8 mouse cellular contexts compared by ENCODE assay signal in genomic region chr4:136526412-136526811, GRCm38 (mm10). TPM values are rescaled to one million over a fixed set of nuclear protein-coding genes. Genes with fewer than 3 reads are reported as not detected.
DNase-seq lines count a peak whose midpoint lies in the region; ATAC-seq and TF ChIP-seq lines count a peak whose summit lies in the region.

No protein-coding gene starts in this region.

- H3K4me3 ChIP-seq in forebrain, embryonic 10.5 days: no peak overlapping the region
- H3K4me3 ChIP-seq in forebrain, embryonic 12.5 days (replicated peaks): no peak overlapping the region
- H3K4me3 ChIP-seq in ES-E14 (ENCODE audit: insufficient read depth in 1 of 2, low read depth in 1 of 2, low read length in 2 of 2, poor library complexity in 1 of 2, severe bottlenecking in 1 of 2): no peak overlapping the region
- no peak overlapping the region for H3K4me3 ChIP-seq in kidney, embryonic 14.5 days (ENCODE audit: low read length)
- no peak overlapping the region for H3K4me3 ChIP-seq in lung, embryonic 14.5 days (ENCODE audit: low read depth, low read length)

- ATAC-seq in forebrain, embryonic 12.5 days (ENCODE audit: low FRiP score): no peak
- ATAC-seq in kidney, embryonic 14.5 days (ENCODE audit: low FRiP score, low TSS enrichment): peak; percentile 68; the same call in 1 of the 2 replicates
- ATAC-seq in lung, embryonic 14.5 days (ENCODE audit: insufficient read depth): peak; percentile 65

- WGBS in forebrain, embryonic 10.5 days: 26% methylated on average over 4 of the region's 4 CpGs
- WGBS in forebrain, embryonic 12.5 days: 21% methylated on average over 4 of the region's 4 CpGs
- WGBS in kidney, embryonic 14.5 days: 18% methylated on average over 4 of the region's 4 CpGs
- 19% methylated on average over 4 of the region's 4 CpGs for WGBS in lung, embryonic 14.5 days

- peak; percentile 68 for TF ChIP-seq CTCF in lung, embryonic 14.5 days (IDR thresholded peaks at IDR 0.05; ENCODE audit: low read depth)

- H3K4me1 ChIP-seq in forebrain, embryonic 10.5 days: no peaks in the 10 kb centered on the region
- H3K4me1 ChIP-seq in forebrain, embryonic 12.5 days: no peaks in the 10 kb centered on the region
- H3K4me1 ChIP-seq in ES-E14 (ENCODE audit: control insufficient read depth in 2 of 2, insufficient read depth in 2 of 2, low read length in 2 of 2, poor library complexity in 1 of 2): no peaks in the 10 kb centered on the region
- H3K4me1 ChIP-seq in kidney, embryonic 14.5 days (ENCODE audit: control insufficient read depth, insufficient read depth, low read length): no peaks in the 10 kb centered on the region
- H3K4me1 ChIP-seq in lung, embryonic 14.5 days (ENCODE audit: insufficient read depth): no peaks in the 10 kb centered on the region

- peak; percentile 34 for DNase-seq in forebrain, embryonic 10.5 days (ENCODE audit: extremely low spot score, low spot score)
- DNase-seq in ES-E14 (ENCODE audit: low read depth, low spot score): peak; percentile 43
- peak; percentile 66 for DNase-seq in cerebellum, adult 8-10 months
- DNase-seq in frontal cortex, postnatal 36 days (ENCODE audit: low spot score in 2 of 2): peak; percentile 51 to 67
- peak; percentile 89 for DNase-seq in lung, embryonic 14.5 days
- DNase-seq in right cerebral cortex, postnatal 10 days (ENCODE audit: low spot score in 2 of 2): peak; percentile 61 to 77

- H3K9me3 ChIP-seq in forebrain, embryonic 10.5 days: no peaks in the 10 kb centered on the region
- no peaks in the 10 kb centered on the region for H3K9me3 ChIP-seq in forebrain, embryonic 12.5 days
- no peaks in the 10 kb centered on the region for H3K9me3 ChIP-seq in ES-E14 (ENCODE audit: control insufficient read depth, insufficient read depth, low read depth, low read length)
- no peaks in the 10 kb centered on the region for H3K9me3 ChIP-seq in kidney, embryonic 14.5 days (ENCODE audit: control insufficient read depth, low read length)
- no peaks in the 10 kb centered on the region for H3K9me3 ChIP-seq in lung, embryonic 14.5 days (ENCODE audit: low read depth, low read length)

- no peak overlapping the region for H3K9ac ChIP-seq in forebrain, embryonic 12.5 days
- H3K9ac ChIP-seq in ES-E14 (ENCODE audit: insufficient read depth, low read depth, low read length, poor library complexity, severe bottlenecking): no peak overlapping the region
- no peak overlapping the region for H3K9ac ChIP-seq in kidney, embryonic 14.5 days (ENCODE audit: low read depth, low read length)
- H3K9ac ChIP-seq in lung, embryonic 14.5 days: no peak overlapping the region

- in situ Hi-C loops in ES-E14 (cut with MboI; ENCODE audit: low sequenced_read_pairs in 2 of 2, unreplicated experiment in 2 of 2): no loop called here

- no peak overlapping the region for H3K27ac ChIP-seq in forebrain, embryonic 10.5 days
- H3K27ac ChIP-seq in forebrain, embryonic 12.5 days: no peak overlapping the region
- no peak overlapping the region for H3K27ac ChIP-seq in ES-E14 (ENCODE audit: insufficient read depth, low read depth, low read length, poor library complexity, severe bottlenecking)
- H3K27ac ChIP-seq in kidney, embryonic 14.5 days (ENCODE audit: low read depth, low read length): no peak overlapping the region
- no peak overlapping the region for H3K27ac ChIP-seq in lung, embryonic 14.5 days (ENCODE audit: low read depth)

- H3K4me2 ChIP-seq in forebrain, embryonic 12.5 days: no peak overlapping the region
- H3K4me2 ChIP-seq in kidney, embryonic 14.5 days (replicated peaks; ENCODE audit: low read depth, low read length): no peak overlapping the region
- no peak overlapping the region for H3K4me2 ChIP-seq in lung, embryonic 14.5 days

- H3K27me3 ChIP-seq in forebrain, embryonic 10.5 days (ENCODE audit: poor library complexity, severe bottlenecking): no peaks in the 10 kb centered on the region
- H3K27me3 ChIP-seq in forebrain, embryonic 12.5 days: no peaks in the 10 kb centered on the region
- no peaks in the 10 kb centered on the region for H3K27me3 ChIP-seq in kidney, embryonic 14.5 days (ENCODE audit: control insufficient read depth, insufficient read depth, low read length)
- no peaks in the 10 kb centered on the region for H3K27me3 ChIP-seq in lung, embryonic 14.5 days (ENCODE audit: insufficient read depth, low read length)

- H3K36me3 ChIP-seq in forebrain, embryonic 10.5 days (replicated peaks): peaks cover 56% of the 10 kb centered on the region
- H3K36me3 ChIP-seq in forebrain, embryonic 12.5 days (replicated peaks): 0 out of 2 replicates have a peak, but pooled peaks cover 18% of the 10 kb centered on the region
- no peaks in the 10 kb centered on the region; the same call in 1 of the 2 replicates for H3K36me3 ChIP-seq in ES-E14 (ENCODE audit: control insufficient read depth, insufficient read depth, low read length, poor library complexity, severe bottlenecking)
- peaks cover 5% of the 10 kb centered on the region; the same call in 1 of the 2 replicates for H3K36me3 ChIP-seq in kidney, embryonic 14.5 days (ENCODE audit: control insufficient read depth, insufficient read depth, low read length)
- H3K36me3 ChIP-seq in lung, embryonic 14.5 days (ENCODE audit: insufficient read depth): 0 out of 2 replicates have a peak, but pooled peaks cover 10% of the 10 kb centered on the region

TF ChIP-seq in ES-E14, 5 proteins besides CTCF, POLR2A, EP300 and RAD21:
- TF ChIP-seq MAFK (IDR thresholded peaks at IDR 0.05; ENCODE audit: insufficient read depth, low read depth, low read length) (no peak), HCFC1 (IDR thresholded peaks at IDR 0.05; ENCODE audit: borderline replicate concordance, insufficient read depth, low read length) (no peak), CHD2 (IDR thresholded peaks at IDR 0.05; ENCODE audit: low read depth, low read length) (no peak), ZC3H11A (IDR thresholded peaks at IDR 0.05; ENCODE audit: borderline replicate concordance, low read depth, low read length) (peak; percentile 35; the same call in 1 of the 2 replicates)

RNA-seq across cellular contexts. Expression of gene Luzp1, which starts 56.9 kb away (rescaled TPM):
- 153 and 154 TPM in 2 replicates for polyA plus RNA-seq in forebrain, embryonic 10.5 days (2016; fragmentation: Nextera tagmentation; extraction: Ambion mirVana)
- 83.6 and 101 TPM in 2 replicates for polyA plus RNA-seq in forebrain, embryonic 12.5 days (2016; fragmentation: Nextera tagmentation; extraction: Ambion mirVana)
- total RNA-seq in ES-E14 (2012; rRNA removed): 34.6 and 41.0 TPM in 2 replicates
- 140 and 144 TPM in 2 replicates for polyA plus RNA-seq in kidney, embryonic 14.5 days (2014; fragmentation: Nextera tagmentation; extraction: Ambion mirVana)
- polyA plus RNA-seq in lung, embryonic 14.5 days (2014; fragmentation: Nextera tagmentation; extraction: Ambion mirVana): 111 and 140 TPM in 2 replicates

Comparison
In these comparisons a context has a peak if more than half of its experiments do, and no peak if none do; other contexts are left out.
1. DNase-seq: peak in every context shown above with its lines; median percentile 89 in lung, embryonic 14.5 days; 69 in right cerebral cortex, postnatal 10 days; 66 in cerebellum, adult 8-10 months; 59 in frontal cortex, postnatal 36 days; 43 in ES-E14; 34 in forebrain, embryonic 10.5 days.